Mouse (Mus musculus) large intestine, adult 2 months (tissue): ENCODE results near the gene Slc25a28. TPM values are rescaled to one million over a fixed set of nuclear protein-coding genes. Genes with fewer than 3 reads are reported as not detected.

Source experiments
- DNase-seq: peaks from one replicate; pipeline ENCODE4 v3.0.0-alpha.2; 2012; ENCODE audit warnings: low read depth, low spot score
- WGBS: fragments of 180-500 bp; shearing (Covaris S2); methylation state at CpG from one replicate; pipeline ENCODE4 v1.1.7; 2018; 5-methylcytosine and 5-hydroxymethylcytosine counted together
- polyA plus RNA-seq: library from polyadenylated mRNA; depleted of rRNA; stranded (reverse); fragments of >200 nt; gene quantifications from 2 replicates; pipeline ENCODE4 v1.2.3, GENCODE M21; 2012

Gene Slc25a28
- polyA plus RNA-seq, 1 experiment: 66.6 TPM

DNA sequence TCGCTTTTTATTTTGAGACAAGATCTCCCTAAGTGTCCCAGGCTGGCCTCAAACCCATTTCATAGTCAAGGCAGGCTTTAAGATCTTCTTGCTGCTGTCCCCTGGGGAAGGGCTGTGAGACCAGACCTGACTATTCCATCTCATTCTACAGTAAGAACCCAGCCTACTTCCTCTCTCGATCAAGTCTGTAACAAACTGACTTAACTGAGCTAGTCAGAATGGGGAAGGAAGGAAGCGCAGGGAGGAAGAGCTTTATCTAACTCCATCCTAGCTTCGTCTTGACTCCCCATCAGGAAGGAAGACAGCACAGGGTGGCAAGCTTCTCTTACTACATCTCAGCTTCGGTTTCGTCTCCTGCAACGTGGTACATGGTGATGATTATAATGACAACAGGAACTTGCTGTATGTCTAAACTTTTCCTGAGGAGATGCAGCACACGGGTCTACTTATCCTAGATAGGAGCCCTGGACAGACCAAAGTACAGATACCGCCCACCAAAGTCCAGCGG, 4.8 kb upstream of the Slc25a28 start:
- DNase-seq: no peak
- WGBS: 76% methylated on average over 10 of the region's 10 CpGs

DNA sequence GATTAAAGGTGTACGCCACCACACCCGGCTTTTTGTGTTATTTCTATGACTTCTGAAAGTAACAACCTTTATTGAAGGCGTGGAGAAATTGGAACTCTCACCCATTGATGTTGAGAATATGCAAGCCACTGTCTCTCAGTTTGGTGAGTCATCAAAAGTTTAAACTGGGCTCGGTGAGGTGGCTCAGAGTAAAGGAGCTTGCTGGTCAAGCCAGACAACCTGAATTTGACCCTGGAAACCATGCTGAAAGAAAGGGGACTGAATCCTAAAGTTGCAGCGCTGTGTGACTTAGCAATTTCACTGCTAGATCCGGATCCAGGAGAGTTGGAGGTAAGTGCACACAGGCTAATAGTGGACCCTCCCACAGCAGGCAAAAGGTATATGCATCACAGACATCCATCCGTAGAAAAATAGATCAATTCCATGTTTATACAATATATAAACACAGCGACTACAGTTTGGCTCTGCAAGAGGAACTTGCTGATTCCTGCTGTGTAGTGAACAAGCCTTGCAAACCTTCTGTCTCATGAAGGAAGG, 3.9 kb upstream of the Slc25a28 start:
- no peak for DNase-seq
- WGBS: 74% methylated on average over 8 of the region's 8 CpGs

DNA sequence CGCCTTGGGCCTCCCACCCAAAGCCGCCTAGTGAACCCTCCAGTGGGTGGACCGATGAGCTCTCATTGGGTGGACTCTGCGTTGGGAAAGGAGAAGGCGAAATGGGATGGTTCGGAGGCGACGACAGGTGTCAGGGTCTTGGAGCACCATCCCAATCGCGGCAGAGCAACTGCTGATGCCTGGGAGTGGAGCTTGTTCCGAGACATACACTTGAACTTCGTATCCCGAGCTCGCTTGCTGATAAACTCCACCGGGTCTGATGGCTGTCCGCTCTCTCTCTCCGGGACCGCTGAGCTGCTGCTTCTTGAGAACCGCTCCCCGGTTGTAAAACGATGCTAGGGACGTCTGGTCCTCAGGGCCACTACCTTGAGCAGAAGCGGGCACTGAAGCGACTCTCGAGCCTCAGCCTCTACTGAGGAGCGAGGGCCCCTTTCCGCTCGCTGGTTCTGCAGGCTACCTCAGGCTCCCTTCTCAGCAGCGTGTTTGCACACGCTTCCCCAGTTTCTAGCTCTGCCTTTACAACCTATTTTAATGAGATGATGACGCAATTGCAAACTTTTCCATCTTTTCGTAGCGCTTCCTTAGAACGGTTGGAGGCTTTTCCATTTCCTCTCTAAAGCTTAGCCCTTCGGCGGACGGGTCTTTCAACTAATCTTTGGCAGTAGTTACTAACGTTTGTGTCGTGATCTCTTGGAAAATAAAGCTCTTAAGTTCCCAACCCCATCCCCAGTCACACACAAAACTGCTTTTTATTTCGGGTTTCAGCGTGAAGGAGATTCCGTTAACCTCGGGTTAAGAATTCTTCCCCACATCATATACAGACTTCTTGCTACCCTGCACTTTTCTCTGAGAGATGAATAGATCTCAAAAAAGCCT, 1.1 kb upstream of the Slc25a28 start:
- 1% methylated on average over 43 of the region's 43 CpGs for WGBS
- no peak for DNase-seq

- under 1% methylated on average over 23 of the region's 29 CpGs for whole genome bisulfite sequencing
- DNase-seq: no peak
Measured at GRCm38 (mm10) chr19:43674316-43674689, 378 bp downstream of the Slc25a28 start.

- DNase-seq: no peak
- WGBS: 2% methylated on average over 21 of the region's 21 CpGs
Measured at GRCm38 (mm10) chr19:43673513-43674315, 967 bp downstream of the Slc25a28 start.

DNA sequence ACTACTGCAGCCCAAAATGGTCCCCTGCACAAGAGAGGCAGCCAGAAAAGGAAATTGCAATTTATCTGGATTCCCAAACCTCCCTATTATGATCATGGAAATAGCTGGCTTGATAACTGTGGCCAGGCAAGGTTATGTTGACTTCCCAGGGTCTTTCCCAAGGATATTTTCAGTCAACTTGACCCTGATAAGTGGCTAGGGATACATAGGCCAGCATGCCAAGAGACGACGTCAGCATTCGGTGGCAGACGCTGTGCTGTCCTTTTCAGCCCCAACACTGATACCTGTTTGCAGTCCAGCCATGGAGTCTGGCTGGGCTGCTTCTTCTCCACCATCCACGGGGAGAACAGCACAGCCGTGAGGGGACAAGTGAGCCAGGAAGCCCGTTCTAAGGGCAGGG, 3.6 kb downstream of the Slc25a28 start:
- no peak for DNase-seq
- WGBS: 59% methylated on average over 7 of the region's 7 CpGs

- WGBS: 55% methylated on average over 8 of the region's 8 CpGs
- DNase-seq: no peak
Measured at GRCm38 (mm10) chr19:43669136-43669759, 5.4 kb downstream of the Slc25a28 start.

- no peak for DNase-seq
- 56% methylated on average over 4 of the region's 4 CpGs for WGBS
Measured at GRCm38 (mm10) chr19:43667430-43667809, 7.3 kb downstream of the Slc25a28 start.

- no peak for DNase-seq
- WGBS: 77% methylated on average over 22 of the region's 22 CpGs
Measured at GRCm38 (mm10) chr19:43666661-43667429, 7.8 kb downstream of the Slc25a28 start.

DNA sequence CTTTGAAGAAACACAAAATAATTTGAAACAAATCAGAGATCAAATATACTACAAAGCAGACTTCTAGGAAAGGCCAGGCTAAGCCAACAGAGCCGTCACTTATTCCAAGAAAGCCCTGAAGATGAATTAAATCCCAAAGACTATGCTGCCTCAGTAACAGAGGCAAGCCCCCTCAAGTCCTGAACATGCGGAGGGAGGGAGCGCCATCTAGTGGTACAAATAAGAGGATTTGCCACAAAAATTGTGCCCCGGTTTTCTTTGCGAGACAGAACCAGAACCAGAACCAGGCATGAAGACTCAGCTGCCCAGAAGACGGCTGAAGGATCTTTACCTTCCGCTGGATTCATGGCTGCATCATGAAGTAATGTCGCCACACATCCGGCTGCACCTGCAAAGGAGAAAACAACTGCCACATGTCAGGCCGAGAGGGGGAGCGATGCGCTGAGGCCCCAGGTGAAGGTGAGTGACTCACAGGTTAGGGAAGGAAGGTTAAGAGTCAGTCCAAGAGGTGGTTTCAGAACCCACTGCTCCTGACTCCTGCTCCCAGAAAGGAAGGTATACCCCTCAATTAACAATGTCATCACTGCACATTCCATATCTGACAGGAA, 9.1 kb downstream of the Slc25a28 start:
- 70% methylated on average over 12 of the region's 12 CpGs for WGBS
- no peak for DNase-seq

DNA sequence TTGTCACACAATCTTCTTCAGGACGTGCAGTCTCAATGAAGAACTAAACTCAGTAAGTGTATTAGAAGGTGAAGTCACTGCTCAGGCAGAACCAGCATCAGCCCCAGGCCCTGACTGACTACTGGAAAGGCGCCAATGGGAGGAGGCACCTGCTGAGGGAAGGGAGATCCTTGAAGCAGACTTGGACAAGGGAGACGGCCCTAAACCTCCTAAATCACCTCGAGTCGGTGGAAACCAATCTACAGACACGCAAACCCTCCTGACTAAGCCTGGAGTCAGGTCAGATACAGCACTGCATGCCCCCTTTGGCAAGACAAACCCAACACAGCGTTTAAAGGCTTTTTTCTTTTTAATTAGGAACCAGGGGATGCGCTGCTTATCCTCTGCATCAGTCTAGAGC, 11.2 kb downstream of the Slc25a28 start:
- no peak for DNase-seq
- WGBS: 73% methylated on average over 8 of the region's 8 CpGs

DNA sequence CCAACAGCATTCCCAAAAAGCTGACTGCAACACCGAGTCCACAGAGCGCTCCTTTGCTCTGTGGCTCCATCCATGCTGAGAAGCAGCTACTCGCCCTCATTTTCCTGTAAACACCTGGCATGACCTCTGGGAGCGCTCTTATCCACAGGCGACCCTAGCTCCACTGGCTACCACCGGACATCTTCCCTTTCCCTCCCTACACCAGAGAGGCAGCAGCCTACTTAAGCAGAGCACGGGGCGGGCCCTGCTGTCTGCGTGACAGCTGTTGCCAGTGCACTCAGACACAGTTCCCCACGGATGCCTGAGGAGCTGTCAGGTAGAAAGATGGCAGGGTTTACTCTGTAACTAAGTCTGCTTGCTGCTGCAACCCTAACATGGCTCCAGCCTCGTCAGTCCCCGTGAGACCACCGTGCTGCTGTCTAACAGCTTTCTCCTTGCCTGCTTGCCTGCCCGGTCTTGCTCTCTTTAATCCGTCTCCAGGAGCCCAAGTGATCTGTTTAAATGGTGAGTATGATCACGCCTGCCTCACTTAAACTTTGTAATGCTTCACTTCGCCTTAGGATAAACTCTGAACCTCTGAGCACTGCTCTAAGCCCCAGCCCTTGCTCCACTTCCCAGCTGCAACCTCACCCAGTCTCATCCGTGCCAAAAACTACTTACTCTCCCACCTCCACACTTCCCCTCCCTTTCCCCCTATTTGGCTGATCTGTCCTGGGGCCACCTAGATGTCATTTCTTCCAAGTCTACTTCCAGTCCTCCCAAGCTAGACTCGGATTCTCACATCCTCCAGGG, 12.3 kb downstream of the Slc25a28 start:
- no peak for DNase-seq
- WGBS: 65% methylated on average over 19 of the region's 19 CpGs

DNA sequence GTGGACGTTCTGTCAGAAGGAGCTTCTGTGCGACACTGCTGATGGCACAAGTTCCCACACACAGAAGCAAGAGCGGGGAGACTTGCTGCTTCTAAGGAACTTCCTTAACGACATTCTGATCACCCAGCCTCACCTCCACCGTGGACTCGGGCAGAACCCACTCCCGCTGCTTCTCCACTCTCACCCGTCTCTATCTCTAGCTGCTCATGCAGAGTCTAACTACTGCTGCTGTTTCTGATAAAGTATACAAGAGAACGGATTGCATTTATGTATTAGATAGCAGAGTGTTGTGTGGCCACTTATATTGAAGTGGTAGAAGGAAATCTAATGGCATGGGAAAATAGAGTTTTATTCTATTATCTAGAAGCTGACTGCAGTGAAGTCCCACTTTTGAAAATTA, 13.9 kb downstream of the Slc25a28 start:
- no peak for DNase-seq
- 81% methylated on average over 9 of the region's 9 CpGs for WGBS

- no peak for DNase-seq
- WGBS: 69% methylated on average over 6 of the region's 6 CpGs
Measured at GRCm38 (mm10) chr19:43659632-43660031, 15.0 kb downstream of the Slc25a28 start.

GRCm38 (mm10) chr19:43655735-43656492, 18.8 kb downstream of the Slc25a28 start:
- DNase-seq: no peak
- WGBS: 39% methylated on average over 11 of the region's 11 CpGs

DNA sequence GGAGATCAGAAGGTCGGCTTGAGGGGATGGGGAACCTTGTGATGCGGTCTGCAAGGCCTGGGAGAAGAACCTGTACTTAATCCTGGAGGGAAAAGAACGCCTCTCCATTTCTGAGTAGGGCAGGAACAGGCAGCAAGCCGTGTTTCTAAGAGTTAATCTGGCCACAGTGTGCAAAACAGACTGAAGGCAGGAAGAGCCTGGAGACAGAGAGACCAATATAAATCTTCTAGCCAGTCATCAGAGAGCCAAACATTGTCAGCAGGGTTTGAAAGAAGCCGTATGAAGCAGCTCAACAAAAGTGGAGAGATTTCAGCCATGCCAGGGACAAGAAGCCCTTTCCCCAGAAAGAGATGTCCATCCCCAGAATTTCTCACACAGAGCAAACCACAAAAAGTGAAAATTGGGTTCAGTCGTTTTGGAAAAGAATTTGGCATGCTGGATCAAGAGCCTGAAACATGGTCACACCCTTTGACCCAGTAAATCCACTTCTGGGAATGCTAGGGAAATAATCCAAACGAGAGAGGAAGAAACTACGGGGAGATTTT, 23.4 kb downstream of the Slc25a28 start:
- 37% methylated on average over 8 of the region's 8 CpGs for WGBS
- DNase-seq: no peak

DNA sequence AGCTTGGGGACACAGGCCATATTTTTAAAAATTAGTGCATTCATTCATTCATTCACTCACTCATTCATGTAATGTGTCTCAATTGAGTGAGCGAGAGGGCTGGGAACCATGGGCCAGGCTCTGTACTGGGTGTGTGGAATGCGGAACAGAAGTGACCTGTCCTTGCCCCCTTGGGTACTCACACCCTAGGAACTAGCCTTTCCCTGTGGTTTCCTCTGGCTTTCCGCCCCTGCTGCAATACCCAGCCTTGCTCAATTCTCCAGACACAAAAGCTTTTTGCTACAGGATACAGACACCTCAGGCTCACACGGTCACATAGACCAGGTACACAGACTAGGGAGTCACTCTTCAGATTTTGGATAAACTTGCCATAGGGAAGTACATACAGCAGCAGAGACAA, 26.3 kb downstream of the Slc25a28 start:
- DNase-seq: no peak
- 83% methylated on average over 4 of the region's 4 CpGs for WGBS
